Mouse (Mus musculus) MN1 (cell line): ENCODE data around the gene Grin2a.

ENCODE experiments used
- DNase-seq: peaks from one replicate; pipeline ENCODE4 v3.0.0-alpha.2; 2016; ENCODE audit warnings: low spot score

The Grin2a gene

DNA sequence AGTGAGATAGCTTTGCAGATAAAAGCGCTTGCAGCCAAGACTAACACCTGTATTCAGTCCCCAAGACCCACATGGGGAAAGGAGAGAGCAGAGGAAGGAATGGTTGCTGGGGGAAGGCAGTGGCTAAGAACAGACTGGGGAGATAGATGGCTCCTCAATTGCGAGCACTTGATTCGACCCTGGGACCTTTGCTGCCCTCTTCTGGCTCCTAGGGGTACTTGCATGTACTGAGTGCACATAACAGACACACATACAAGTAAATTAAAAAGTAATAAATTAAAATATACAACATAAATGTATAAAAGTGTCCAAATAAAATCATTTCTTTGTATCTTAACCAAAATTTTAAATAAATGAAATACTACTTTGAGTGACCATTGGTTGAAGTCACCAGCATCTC is 129.7 kb downstream of the Grin2a start:
- DNase-seq = no peak

DNA sequence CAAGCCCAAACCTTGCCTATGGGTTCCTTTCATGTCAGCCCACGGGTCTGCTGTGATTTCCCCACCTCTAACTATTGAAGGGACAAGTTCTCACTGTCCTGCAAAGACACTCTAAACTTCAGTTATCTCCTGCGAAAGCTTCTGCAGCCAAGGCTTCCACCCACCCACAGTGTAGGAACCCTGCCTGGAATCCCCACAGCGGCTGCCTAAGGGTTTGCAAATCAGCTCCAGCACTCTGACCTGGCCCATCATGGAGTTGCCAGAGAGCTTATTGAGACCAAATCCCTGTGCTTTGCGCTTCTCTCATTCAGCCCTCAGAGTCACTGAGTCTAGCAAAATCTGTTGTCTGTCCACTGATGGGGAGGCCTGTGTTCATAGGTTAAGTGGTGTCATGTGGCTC is 130.3 kb downstream of the Grin2a start:
- no peak for DNase-seq

DNA sequence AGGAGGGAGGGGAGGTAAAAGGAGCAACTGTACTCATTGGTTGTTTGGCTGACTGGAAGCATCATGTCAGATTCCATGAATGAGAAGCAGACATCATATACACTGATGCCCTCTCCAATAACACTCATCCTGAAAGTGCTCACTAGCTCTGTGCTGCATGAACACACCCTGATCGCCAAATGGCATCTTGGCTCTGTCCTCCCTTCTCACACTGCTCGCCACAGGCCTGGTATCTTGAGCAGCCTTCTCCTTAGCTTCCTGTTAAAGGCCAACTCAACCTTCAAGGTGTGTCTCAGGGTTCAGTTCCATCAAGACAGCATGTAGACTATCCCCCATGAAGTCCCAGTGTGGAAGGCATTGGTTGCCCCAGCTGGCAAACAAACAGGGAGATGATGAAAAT is 137.6 kb downstream of the Grin2a start:
- DNase-seq = no peak

DNA sequence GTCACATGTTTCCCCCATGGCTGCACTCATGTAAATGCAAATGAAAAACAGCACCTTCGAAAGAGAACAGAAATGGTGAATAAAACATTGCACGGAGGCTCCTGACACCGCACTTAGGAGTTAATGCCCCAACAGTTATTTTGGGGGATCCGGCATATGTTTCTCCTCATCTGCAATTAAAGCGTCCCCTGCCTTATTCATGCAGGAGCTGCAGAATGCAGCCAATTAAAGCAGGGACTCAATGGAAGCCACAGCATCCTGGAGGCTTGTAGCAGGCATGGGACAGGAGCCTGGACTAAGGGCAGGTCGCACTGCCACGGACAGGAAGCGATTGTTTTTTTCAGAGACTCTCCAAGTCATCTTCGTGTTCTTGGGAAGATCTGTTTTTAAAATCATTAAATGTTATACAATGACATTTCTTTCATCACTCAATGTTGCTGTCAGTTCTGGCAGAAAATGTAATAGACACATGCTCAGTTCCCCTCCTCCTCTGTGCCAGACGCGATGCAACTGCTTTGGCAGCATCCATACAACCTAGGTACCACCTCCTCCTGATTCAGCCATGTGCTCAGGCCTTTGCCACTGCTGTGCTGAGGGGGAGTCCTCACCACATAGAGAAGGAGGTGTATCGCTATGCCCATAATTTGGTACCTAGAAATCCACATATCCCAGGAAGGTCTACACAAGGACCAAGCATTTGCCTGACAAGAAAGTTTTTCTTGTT is 143.9 kb downstream of the Grin2a start:
- no peak for DNase-seq

DNA sequence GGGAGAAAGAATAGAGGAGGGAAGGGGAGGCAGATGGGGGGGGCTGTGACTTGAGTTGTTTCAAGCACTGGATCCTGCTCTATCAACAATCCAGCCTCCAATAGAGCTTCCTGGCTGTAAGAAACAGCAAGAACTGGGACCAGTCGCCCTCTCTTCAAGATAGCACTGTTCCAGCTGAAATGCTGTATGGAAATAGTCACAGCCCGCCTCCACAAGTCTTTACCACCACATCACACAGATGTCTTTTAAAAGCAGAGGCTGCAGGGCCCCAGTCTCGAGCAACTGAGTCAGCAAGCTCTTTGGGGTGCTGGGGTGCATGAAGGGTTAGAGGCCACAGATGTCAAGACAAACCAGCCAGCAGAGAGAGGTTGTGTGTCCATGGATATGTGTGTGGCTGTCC is 153.9 kb downstream of the Grin2a start:
- no peak for DNase-seq

GRCm38 (mm10) chr16:9836542-9836941 is 158.8 kb downstream of the Grin2a start:
- no peak for DNase-seq

DNA sequence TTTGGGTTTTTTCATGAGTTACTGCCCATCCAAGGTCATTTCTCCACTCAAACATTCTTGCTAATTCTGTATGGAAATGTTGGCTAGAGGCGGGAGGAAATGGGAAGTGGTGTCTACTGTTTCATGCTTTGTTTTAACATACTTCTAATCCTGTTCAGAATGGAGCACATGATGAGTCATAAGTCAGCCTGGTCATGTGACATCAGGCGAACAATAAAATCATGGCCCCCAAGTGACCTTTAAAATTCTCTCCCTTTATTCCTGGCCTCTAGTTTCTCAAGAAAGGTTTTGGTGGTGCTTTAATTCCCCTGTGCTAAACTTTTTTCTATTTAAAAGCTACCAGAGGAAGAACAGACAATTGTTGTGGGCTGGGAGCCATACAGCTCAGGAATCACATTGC is 161.1 kb downstream of the Grin2a start:
- no peak for DNase-seq

- no peak for DNase-seq
Measured at GRCm38 (mm10) chr16:9825110-9825483, 170.3 kb downstream of the Grin2a start.

DNA sequence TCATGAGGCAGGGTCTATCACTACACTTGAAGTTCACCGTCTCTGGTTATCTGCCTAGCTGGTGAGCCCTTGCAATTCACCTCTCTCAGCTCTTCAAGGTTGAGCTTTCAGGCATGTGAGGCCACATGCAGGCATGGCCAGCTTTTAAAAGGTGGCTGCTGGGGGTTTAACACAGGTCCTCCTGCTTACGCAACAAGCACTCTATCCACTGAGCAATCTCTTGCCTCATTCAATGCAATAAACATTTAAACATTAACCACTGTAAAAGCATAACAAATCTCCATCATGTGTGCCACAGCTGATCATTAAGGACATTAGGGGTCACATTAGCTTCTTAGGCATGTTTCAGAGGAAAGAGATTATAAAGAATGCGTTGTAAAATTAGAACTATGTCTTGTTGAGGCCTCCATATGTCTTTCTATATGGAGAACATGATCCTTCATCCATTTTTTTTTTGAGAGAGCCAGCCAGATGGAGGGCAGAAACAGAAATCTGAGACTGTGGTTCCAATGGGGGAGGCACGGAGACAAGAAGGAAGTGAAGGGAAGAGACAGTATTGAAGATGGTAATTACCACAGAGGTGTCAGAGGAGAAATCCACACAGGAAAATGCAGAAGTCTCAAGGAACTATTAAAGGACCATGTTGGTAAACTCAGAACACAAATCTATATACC is 170.8 kb downstream of the Grin2a start:
- no peak for DNase-seq

- no peak for DNase-seq
Measured at GRCm38 (mm10) chr16:9823686-9824085, 171.7 kb downstream of the Grin2a start.

DNA sequence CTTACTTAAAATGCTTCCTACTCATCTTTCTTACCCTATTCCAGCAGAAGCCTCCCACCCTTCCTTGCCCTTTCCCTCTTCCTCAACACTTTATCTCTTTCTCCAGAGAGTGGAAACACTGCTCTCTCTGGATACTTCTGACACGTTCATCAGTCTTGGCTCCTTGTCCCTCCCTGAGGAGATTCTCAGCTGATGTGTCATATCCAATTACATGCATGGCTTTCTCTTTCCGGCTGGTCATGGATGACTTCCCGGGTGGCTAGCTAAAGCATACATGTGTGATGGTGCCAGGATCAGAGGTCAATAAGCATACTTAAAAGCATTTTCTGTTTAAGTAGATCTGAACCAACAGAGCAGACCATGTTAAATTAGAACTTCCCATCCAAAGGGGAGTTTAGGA is 175.9 kb downstream of the Grin2a start:
- DNase-seq = no peak

DNA sequence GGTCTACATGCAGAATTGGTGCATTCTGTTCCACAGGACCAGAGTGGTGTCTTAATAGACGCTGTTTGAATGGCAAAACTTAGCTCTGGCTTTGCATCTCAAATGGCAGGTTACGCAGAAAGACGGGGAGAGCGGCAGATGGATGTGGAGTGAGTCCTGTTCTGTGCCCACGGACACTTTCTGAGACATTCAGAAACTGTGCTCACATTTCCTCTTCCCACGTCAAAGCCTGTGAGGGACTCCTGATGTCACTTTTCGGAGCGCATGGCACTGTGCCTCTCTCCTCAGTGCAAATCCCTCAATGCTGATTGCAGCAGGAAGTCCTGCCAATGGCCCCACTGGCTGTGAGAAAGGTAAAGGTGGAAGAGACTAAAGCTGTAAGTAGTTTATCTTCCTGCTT is 194.0 kb downstream of the Grin2a start:
- DNase-seq = no peak

DNA sequence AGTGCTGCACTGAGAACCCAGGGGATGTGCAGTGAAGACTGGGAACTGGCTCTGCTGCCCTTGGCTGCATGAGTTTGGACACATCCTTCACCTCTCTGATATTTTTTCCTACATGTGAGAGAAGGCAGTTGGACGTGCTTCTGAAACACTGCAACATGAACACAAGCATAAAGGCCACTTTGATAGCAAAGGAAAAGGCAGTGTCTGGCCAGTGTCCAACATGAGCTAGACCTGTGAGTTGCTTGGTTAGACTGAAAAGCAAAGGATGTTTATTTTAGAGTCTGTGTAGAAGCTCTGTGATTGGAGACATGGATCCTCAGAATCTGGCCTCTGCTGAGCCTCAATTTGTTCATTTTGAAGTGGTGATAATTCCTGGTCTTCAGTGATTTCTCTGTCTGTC is 195.1 kb downstream of the Grin2a start:
- DNase-seq = no peak

GRCm38 (mm10) chr16:9792976-9793375 is 202.4 kb downstream of the Grin2a start:
- no peak for DNase-seq

DNA sequence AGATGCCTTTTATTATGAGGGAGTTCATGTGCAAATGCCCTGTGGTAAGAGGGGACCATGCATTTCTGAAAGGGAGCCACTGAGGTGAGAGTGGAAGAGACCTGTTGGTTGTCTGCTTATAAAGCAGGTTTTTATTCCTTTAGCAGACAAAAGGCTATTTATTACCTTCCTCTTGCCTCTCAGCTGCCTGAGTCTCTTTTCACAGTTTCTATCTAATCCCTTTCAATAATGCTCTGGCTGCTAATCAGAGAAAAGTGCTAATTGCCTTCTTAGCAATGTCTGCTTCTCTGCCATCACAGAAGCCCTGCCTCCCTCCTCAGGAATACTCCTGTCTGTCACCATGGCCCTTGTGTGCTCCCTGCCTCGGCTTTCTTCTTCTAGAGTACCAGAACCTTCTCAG is 209.1 kb downstream of the Grin2a start:
- DNase-seq = no peak

- DNase-seq = no peak
Measured at GRCm38 (mm10) chr16:9785821-9786220, 209.5 kb downstream of the Grin2a start.

GRCm38 (mm10) chr16:9768981-9769380 is 226.4 kb downstream of the Grin2a start:
- no peak for DNase-seq

- DNase-seq = no peak
Measured at GRCm38 (mm10) chr16:9768356-9768755, 227.0 kb downstream of the Grin2a start.

- DNase-seq = no peak
Measured at GRCm38 (mm10) chr16:9767946-9768345, 227.4 kb downstream of the Grin2a start.

- DNase-seq = no peak
Measured at GRCm38 (mm10) chr16:9764086-9764485, 231.3 kb downstream of the Grin2a start.

DNA sequence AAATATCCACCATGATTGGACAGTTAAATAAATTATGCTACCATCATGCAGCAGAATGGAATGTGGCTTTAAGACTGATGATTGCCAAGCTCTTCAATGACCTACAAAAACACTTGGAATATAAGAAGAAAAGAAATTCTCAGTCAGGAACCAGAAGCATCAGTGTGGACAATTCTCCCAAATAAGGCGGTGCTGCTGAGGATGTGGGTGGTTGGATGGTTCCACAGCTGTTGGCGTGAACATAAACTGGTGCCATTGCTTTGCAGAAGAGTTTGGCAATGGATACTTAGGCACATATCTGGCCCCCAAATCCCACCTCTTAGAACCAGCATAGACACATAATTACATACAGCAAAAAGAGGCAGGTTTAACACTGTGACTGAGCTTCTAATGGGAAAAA is 235.0 kb downstream of the Grin2a start:
- no peak for DNase-seq

- DNase-seq = no peak
Measured at GRCm38 (mm10) chr16:9756849-9757248, 238.5 kb downstream of the Grin2a start.

GRCm38 (mm10) chr16:9754061-9754460 is 241.3 kb downstream of the Grin2a start:
- no peak for DNase-seq

DNA sequence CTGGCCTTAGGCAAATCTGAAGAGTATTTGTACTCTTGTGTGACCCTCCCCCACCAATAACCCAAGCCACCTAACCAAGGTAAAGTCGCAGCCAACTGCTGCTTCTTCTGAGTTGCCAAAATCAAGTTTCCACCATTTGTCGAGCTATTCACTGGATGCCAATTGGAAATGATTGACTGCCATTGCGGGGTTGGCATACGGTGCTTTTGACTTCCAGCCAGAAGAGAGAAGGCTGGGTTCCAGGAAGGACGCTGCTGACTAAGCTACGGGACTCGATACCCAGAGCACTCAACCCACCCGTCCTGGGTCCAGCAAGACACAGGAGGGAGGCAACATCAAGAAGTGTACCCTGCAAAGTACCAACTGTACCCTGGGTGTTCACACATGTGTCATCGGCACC is 242.3 kb downstream of the Grin2a start:
- DNase-seq = no peak
